Mouse (Mus musculus): ENCODE results near the gene Gabpa.

Gabpa gene

GRCm38 (mm10) chr16:84804866-84805265 is 29.9 kb upstream of the Gabpa start:
- H3K36me3 ChIP-seq (ENCODE audit: insufficient read depth, low read length): peaks cover 91% of the 10 kb centered on the region
- no peaks in the 10 kb centered on the region for H3K9me3 ChIP-seq (ENCODE audit: low read length)
- TF ChIP-seq NANOG (IDR thresholded peaks at IDR 0.05; ENCODE audit: borderline replicate concordance, low read length) (no peak), CTCF (conservative IDR thresholded peaks at IDR 0.05; ENCODE audit: low read length) (no peak), POU5F1 (IDR thresholded peaks at IDR 0.05; ENCODE audit: borderline replicate concordance, low read length) (no peak)
- H3K4me1 ChIP-seq (replicated peaks; ENCODE audit: low read depth, low read length): peaks cover 35% of the 10 kb centered on the region
- H3K4me3 ChIP-seq (replicated peaks; ENCODE audit: low read length): no peak overlapping the region
- no peaks in the 10 kb centered on the region for H3K27me3 ChIP-seq (ENCODE audit: insufficient read depth, low read length)

GRCm38 (mm10) chr16:84806175-84806574 is 28.6 kb upstream of the Gabpa start:
- Histone ChIP-seq H3K27me3 (ENCODE audit: insufficient read depth, low read length) (no peaks in the 10 kb centered on the region), H3K36me3 (ENCODE audit: insufficient read depth, low read length) (peaks cover 96% of the 10 kb centered on the region), H3K9me3 (ENCODE audit: low read length) (no peaks in the 10 kb centered on the region), H3K4me1 (replicated peaks; ENCODE audit: low read depth, low read length) (peaks cover 26% of the 10 kb centered on the region), H3K4me3 (replicated peaks; ENCODE audit: low read length) (no peak overlapping the region)
- TF ChIP-seq POU5F1 (IDR thresholded peaks at IDR 0.05; ENCODE audit: borderline replicate concordance, low read length) (no peak), NANOG (IDR thresholded peaks at IDR 0.05; ENCODE audit: borderline replicate concordance, low read length) (no peak), CTCF (conservative IDR thresholded peaks at IDR 0.05; ENCODE audit: low read length) (no peak)

- no peak for TF ChIP-seq CTCF (conservative IDR thresholded peaks at IDR 0.05; ENCODE audit: low read length)
- no peak for TF ChIP-seq NANOG (IDR thresholded peaks at IDR 0.05; ENCODE audit: borderline replicate concordance, low read length)
- no peak for TF ChIP-seq POU5F1 (IDR thresholded peaks at IDR 0.05; ENCODE audit: borderline replicate concordance, low read length)
- Histone ChIP-seq H3K9me3 (ENCODE audit: low read length) (no peaks in the 10 kb centered on the region), H3K4me3 (replicated peaks; ENCODE audit: low read length) (no peak overlapping the region), H3K36me3 (ENCODE audit: insufficient read depth, low read length) (peaks cover 96% of the 10 kb centered on the region), H3K27me3 (ENCODE audit: insufficient read depth, low read length) (no peaks in the 10 kb centered on the region), H3K4me1 (replicated peaks; ENCODE audit: low read depth, low read length) (peaks cover 24% of the 10 kb centered on the region)
Observed at GRCm38 (mm10) chr16:84807874-84808273, 26.9 kb upstream of the Gabpa start.

- Histone ChIP-seq H3K4me3 (replicated peaks; ENCODE audit: low read length) (no peak overlapping the region), H3K36me3 (ENCODE audit: insufficient read depth, low read length) (peaks cover 100% of the 10 kb centered on the region), H3K9me3 (ENCODE audit: low read length) (no peaks in the 10 kb centered on the region), H3K27me3 (ENCODE audit: insufficient read depth, low read length) (no peaks in the 10 kb centered on the region), H3K4me1 (replicated peaks; ENCODE audit: low read depth, low read length) (peaks cover 35% of the 10 kb centered on the region)
- TF ChIP-seq NANOG (IDR thresholded peaks at IDR 0.05; ENCODE audit: borderline replicate concordance, low read length) (no peak), POU5F1 (IDR thresholded peaks at IDR 0.05; ENCODE audit: borderline replicate concordance, low read length) (no peak), CTCF (conservative IDR thresholded peaks at IDR 0.05; ENCODE audit: low read length) (no peak)
Observed at GRCm38 (mm10) chr16:84810254-84810653, 24.5 kb upstream of the Gabpa start.

GRCm38 (mm10) chr16:84813852-84814251 is 20.9 kb upstream of the Gabpa start:
- Histone ChIP-seq H3K4me1 (replicated peaks; ENCODE audit: low read depth, low read length) (peaks cover 21% of the 10 kb centered on the region), H3K27me3 (ENCODE audit: insufficient read depth, low read length) (no peaks in the 10 kb centered on the region), H3K9me3 (ENCODE audit: low read length) (no peaks in the 10 kb centered on the region), H3K4me3 (replicated peaks; ENCODE audit: low read length) (no peak overlapping the region), H3K36me3 (ENCODE audit: insufficient read depth, low read length) (peaks cover 98% of the 10 kb centered on the region)
- TF ChIP-seq CTCF (conservative IDR thresholded peaks at IDR 0.05; ENCODE audit: low read length) (no peak), POU5F1 (IDR thresholded peaks at IDR 0.05; ENCODE audit: borderline replicate concordance, low read length) (no peak), NANOG (IDR thresholded peaks at IDR 0.05; ENCODE audit: borderline replicate concordance, low read length) (no peak)

- TF ChIP-seq POU5F1 (IDR thresholded peaks at IDR 0.05; ENCODE audit: borderline replicate concordance, low read length): no peak
- TF ChIP-seq NANOG (IDR thresholded peaks at IDR 0.05; ENCODE audit: borderline replicate concordance, low read length): no peak
- TF ChIP-seq CTCF (conservative IDR thresholded peaks at IDR 0.05; ENCODE audit: low read length): no peak
- Histone ChIP-seq H3K36me3 (ENCODE audit: insufficient read depth, low read length) (peaks cover 98% of the 10 kb centered on the region), H3K4me1 (replicated peaks; ENCODE audit: low read depth, low read length) (peaks cover 27% of the 10 kb centered on the region), H3K4me3 (replicated peaks; ENCODE audit: low read length) (no peak overlapping the region), H3K9me3 (ENCODE audit: low read length) (no peaks in the 10 kb centered on the region), H3K27me3 (ENCODE audit: insufficient read depth, low read length) (no peaks in the 10 kb centered on the region)
Observed at GRCm38 (mm10) chr16:84814511-84814910, 20.2 kb upstream of the Gabpa start.

GRCm38 (mm10) chr16:84817423-84817822 is 17.3 kb upstream of the Gabpa start:
- Histone ChIP-seq H3K4me1 (replicated peaks; ENCODE audit: low read depth, low read length) (peaks cover 35% of the 10 kb centered on the region), H3K9me3 (ENCODE audit: low read length) (no peaks in the 10 kb centered on the region), H3K27me3 (ENCODE audit: insufficient read depth, low read length) (no peaks in the 10 kb centered on the region), H3K4me3 (replicated peaks; ENCODE audit: low read length) (no peak overlapping the region), H3K36me3 (ENCODE audit: insufficient read depth, low read length) (peaks cover 98% of the 10 kb centered on the region)
- TF ChIP-seq NANOG (IDR thresholded peaks at IDR 0.05; ENCODE audit: borderline replicate concordance, low read length): no peak
- peak; percentile 77 for TF ChIP-seq CTCF (conservative IDR thresholded peaks at IDR 0.05; ENCODE audit: low read length)

- TF ChIP-seq CTCF (conservative IDR thresholded peaks at IDR 0.05; ENCODE audit: low read length): no peak
- no peak for TF ChIP-seq POU5F1 (IDR thresholded peaks at IDR 0.05; ENCODE audit: borderline replicate concordance, low read length)
- no peak; the same call in 1 of the 2 replicates for TF ChIP-seq NANOG (IDR thresholded peaks at IDR 0.05; ENCODE audit: borderline replicate concordance, low read length)
Observed at GRCm38 (mm10) chr16:84825009-84825408, 9.7 kb upstream of the Gabpa start.

GRCm38 (mm10) chr16:84831696-84832095 is 3.0 kb upstream of the Gabpa start:
- TF ChIP-seq NANOG (IDR thresholded peaks at IDR 0.05; ENCODE audit: borderline replicate concordance, low read length) (no peak), POU5F1 (IDR thresholded peaks at IDR 0.05; ENCODE audit: borderline replicate concordance, low read length) (no peak), CTCF (conservative IDR thresholded peaks at IDR 0.05; ENCODE audit: low read length) (no peak)
- Histone ChIP-seq H3K27me3 (ENCODE audit: insufficient read depth, low read length) (no peaks in the 10 kb centered on the region), H3K9me3 (ENCODE audit: low read length) (no peaks in the 10 kb centered on the region), H3K4me1 (replicated peaks; ENCODE audit: low read depth, low read length) (peaks cover 35% of the 10 kb centered on the region), H3K36me3 (ENCODE audit: insufficient read depth, low read length) (peaks cover 69% of the 10 kb centered on the region), H3K4me3 (replicated peaks; ENCODE audit: low read length) (no peak overlapping the region)

More at GRCm38 (mm10) chr16:84825009-84825408, 9.7 kb upstream of the Gabpa start:
- H3K4me1 ChIP-seq (replicated peaks; ENCODE audit: low read depth, low read length): peaks cover 36% of the 10 kb centered on the region
- no peaks in the 10 kb centered on the region for H3K9me3 ChIP-seq (ENCODE audit: low read length)
- H3K27me3 ChIP-seq (ENCODE audit: insufficient read depth, low read length): no peaks in the 10 kb centered on the region
- no peak overlapping the region for H3K4me3 ChIP-seq (replicated peaks; ENCODE audit: low read length)
- peaks cover 93% of the 10 kb centered on the region for H3K36me3 ChIP-seq (ENCODE audit: insufficient read depth, low read length)

Measured in E14TG2a.4 (cell line).